Mouse (Mus musculus): ENCODE measurements around the gene Klra8.
"Not testable (repeated sequence)": the region's sequence is repeated elsewhere in the genome, so short reads cannot be mapped to it uniquely, and the experiment has no call there.

The Klra8 gene

GRCm38 (mm10) chr6:130129798-130130197, at the start of gene Klra8:
Klra8 (minus strand) TSS chr6:130129898.
- CTCF ChIA-PET: not testable (repeated sequence)

GRCm38 (mm10) chr6:130110485-130110884, 19.2 kb downstream of the Klra8 start:
- CTCF ChIA-PET: no interaction called here

DNA sequence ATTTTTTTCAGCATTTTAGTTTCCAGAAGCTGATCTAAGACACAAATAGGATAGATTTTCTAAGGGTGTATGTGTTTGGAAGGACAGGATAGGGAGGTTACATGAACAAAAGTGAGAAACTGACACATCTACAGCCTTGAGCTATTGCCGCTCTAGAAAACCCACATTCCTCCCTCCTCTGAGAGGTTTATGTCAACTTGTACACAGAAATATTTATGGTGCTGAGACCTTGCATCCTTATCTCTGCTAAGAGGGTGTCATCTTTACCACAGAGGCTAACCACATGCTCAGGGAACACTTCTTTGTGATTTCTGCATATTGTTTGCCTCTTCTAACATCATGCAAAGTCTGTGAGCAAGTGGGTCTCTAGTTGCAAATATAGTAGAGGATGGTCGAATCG, 27.0 kb downstream of the Klra8 start:
- CTCF ChIA-PET: not testable (repeated sequence)

DNA sequence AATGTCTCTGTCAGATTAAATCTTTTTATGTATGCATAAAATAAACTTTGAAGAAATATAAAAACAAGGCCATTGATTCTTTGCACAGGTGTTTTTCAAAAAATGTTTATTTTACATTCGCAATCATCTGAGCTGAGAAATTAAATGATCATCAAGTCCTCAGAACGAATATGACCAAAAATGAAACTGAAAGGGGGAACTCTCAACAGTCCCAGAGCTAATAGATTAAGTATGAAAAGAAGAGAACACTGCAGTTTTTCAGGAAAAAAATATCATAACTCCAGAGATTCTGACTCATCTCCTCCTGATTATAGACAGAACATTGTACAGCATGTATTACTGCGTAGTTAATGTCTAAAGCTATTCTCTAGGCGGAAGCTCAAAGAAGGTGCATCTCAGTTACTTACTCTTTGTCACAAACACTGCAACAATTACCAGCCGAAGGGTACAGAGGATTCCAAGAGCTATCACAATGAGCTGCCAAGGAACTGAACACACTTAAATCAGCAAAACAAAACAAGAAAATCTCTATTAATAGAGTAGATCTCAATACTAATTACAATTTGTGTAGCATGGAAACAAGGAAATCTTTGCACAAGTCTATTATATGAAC, 37.3 kb downstream of the Klra8 start:
- CTCF ChIA-PET: no interaction called here

DNA sequence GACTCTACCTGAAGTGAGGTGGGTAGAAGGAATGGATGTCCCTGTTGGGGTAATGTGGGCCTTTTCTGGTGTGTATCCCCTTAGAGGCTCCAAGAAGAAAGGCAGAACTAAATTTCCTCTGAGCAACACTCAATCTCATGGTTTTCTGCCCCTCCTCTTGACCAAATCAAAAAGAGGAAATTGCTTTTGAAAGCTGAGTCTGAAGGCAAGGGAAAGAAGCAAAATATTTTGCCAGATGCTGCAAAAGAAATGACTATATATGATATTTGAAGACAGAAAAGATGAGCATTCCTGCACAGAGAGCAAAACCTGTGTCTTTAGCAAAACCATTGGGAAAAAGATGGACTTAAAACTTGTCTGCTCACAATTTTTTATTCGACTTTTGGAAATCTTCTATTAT, 62.5 kb downstream of the Klra8 start, which contains the start of gene Klra4:
Klra4 (minus strand) TSS at position 101 of the 400 bp plus-strand sequence.
- CTCF ChIA-PET: not testable (repeated sequence)
